In the genomic region with DNA sequence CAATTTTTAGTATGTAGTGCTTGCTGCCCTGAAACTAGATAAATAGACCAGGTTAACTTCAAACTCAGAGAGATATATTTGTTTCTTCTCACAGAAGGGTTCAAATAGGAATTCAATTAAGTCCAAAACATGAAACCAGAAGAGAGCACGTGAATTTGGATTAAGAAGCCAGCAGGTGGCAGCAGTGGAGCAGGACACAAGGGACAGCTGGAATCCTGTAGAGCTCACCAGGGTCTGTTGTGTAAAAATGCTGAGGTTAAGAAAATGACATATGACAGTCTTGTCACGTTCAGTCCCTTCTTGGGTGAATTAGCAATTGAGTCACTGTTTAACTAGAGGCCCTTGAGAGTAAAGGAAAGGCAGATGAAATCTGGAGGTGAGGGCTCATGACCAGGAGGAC, we compare ENCODE assay signal across 9 mouse cellular contexts. TPM values are rescaled to one million over a fixed set of nuclear protein-coding genes. Genes with fewer than 3 reads are reported as not detected.
DNase-seq lines count a peak whose midpoint lies in the region; ATAC-seq and TF ChIP-seq lines count a peak whose summit lies in the region.
"Had no signal": no experiment of that assay in that cellular context is flagged by ENCODE, and none has a peak within 500 bp of the region (broad histone marks: within the 10 kb centered on the region; RNA-seq: fewer than 3 reads in every experiment).

No protein-coding gene starts in this region.

- H3K27me3 ChIP-seq in hindbrain, embryonic 14.5 days (ENCODE audit: control insufficient read depth, insufficient read depth, low read length): no peaks in the 10 kb centered on the region
- H3K27me3 ChIP-seq in hindbrain, embryonic 16.5 days (replicated peaks; ENCODE audit: control insufficient read depth, insufficient read depth, low read length): no peaks in the 10 kb centered on the region

- no peak overlapping the region for H3K4me3 ChIP-seq in hindbrain, embryonic 14.5 days (replicated peaks; ENCODE audit: low read length)
- no peak overlapping the region for H3K4me3 ChIP-seq in hindbrain, embryonic 16.5 days (ENCODE audit: low read length)
- H3K4me3 ChIP-seq in bone marrow, adult 2 months (replicated peaks; ENCODE audit: control insufficient read depth, low read depth, low read length): no peak overlapping the region
- no peak overlapping the region for H3K4me3 ChIP-seq in layer of hippocampus, adult 2 months

- H3K9me3 ChIP-seq in hindbrain, embryonic 14.5 days (ENCODE audit: control insufficient read depth, low read length): no peaks in the 10 kb centered on the region
- H3K9me3 ChIP-seq in hindbrain, embryonic 16.5 days (ENCODE audit: control insufficient read depth, low read length): no peaks in the 10 kb centered on the region

- no peak for ATAC-seq in hindbrain, embryonic 14.5 days (ENCODE audit: low FRiP score)
- no peak for ATAC-seq in hindbrain, embryonic 16.5 days

- no peaks in the 10 kb centered on the region for H3K36me3 ChIP-seq in hindbrain, embryonic 14.5 days (replicated peaks; ENCODE audit: control insufficient read depth, insufficient read depth)
- H3K36me3 ChIP-seq in hindbrain, embryonic 16.5 days (ENCODE audit: control insufficient read depth, insufficient read depth, low read length): no peaks in the 10 kb centered on the region

- DNase-seq in hindbrain, embryonic 14.5 days (ENCODE audit: low spot score): peak; percentile 67
- DNase-seq in ES-CJ7 (ENCODE audit: low read depth, low spot score): peak; percentile 63
- peak; percentile 12 for DNase-seq in fibroblast of lung, adult 2 months (ENCODE audit: low read depth)
- DNase-seq in layer of hippocampus, adult 2 months (ENCODE audit: low spot score in 2 of 2): peak; percentile 58 to 61
- peak; percentile 77 for DNase-seq in lung, postnatal 10 days
- DNase-seq in telencephalon, adult 2 months (ENCODE audit: low read depth, low spot score): peak; percentile 27

- H3K9ac ChIP-seq in hindbrain, embryonic 14.5 days: no peak overlapping the region
- H3K9ac ChIP-seq in hindbrain, embryonic 16.5 days (ENCODE audit: low read depth, low read length): no peak overlapping the region

- 9% methylated on average over 2 of the region's 2 CpGs for WGBS in hindbrain, embryonic 14.5 days
- WGBS in hindbrain, embryonic 16.5 days: 3% methylated on average over 2 of the region's 2 CpGs
- WGBS in bone marrow, adult 2 months: under 1% methylated on average over 2 of the region's 2 CpGs

- no peak overlapping the region for H3K4me2 ChIP-seq in hindbrain, embryonic 14.5 days (replicated peaks)
- no peak overlapping the region for H3K4me2 ChIP-seq in hindbrain, embryonic 16.5 days (ENCODE audit: low read length)

- no peak for TF ChIP-seq POLR2A in bone marrow, adult 2 months (IDR thresholded peaks at IDR 0.05; ENCODE audit: borderline replicate concordance, control insufficient read depth, low read depth, low read length)

- no peaks in the 10 kb centered on the region for H3K4me1 ChIP-seq in hindbrain, embryonic 14.5 days (replicated peaks; ENCODE audit: control insufficient read depth, insufficient read depth, low read length)
- H3K4me1 ChIP-seq in hindbrain, embryonic 16.5 days (ENCODE audit: control insufficient read depth, insufficient read depth, low read depth, low read length): no peaks in the 10 kb centered on the region
- peaks cover 6% of the 10 kb centered on the region for H3K4me1 ChIP-seq in bone marrow, adult 2 months (ENCODE audit: control insufficient read depth, insufficient read depth, low read length)

- H3K27ac ChIP-seq in hindbrain, embryonic 14.5 days: no peak overlapping the region
- no peak overlapping the region for H3K27ac ChIP-seq in hindbrain, embryonic 16.5 days (ENCODE audit: low read depth, low read length)
- H3K27ac ChIP-seq in bone marrow, adult 2 months (ENCODE audit: control insufficient read depth, insufficient read depth, low read depth, low read length, poor library complexity): no peak overlapping the region
- H3K27ac ChIP-seq in layer of hippocampus, adult 2 months: no peak overlapping the region

- TF ChIP-seq CTCF in bone marrow, adult 2 months (IDR thresholded peaks at IDR 0.05; ENCODE audit: control insufficient read depth, insufficient read depth, low read length): peak; percentile 60; the same call in 1 of the 2 replicates
- peak; percentile 86 for TF ChIP-seq CTCF in layer of hippocampus, adult 2 months (conservative IDR thresholded peaks at IDR 0.05)

RNA-seq across cellular contexts. Expression of a gene that starts 14.3 kb away (rescaled TPM):
- polyA plus RNA-seq in hindbrain, embryonic 14.5 days (2014; fragmentation: Nextera tagmentation; extraction: Ambion mirVana): not detected in 2 replicates
- not detected in 2 replicates for polyA plus RNA-seq in hindbrain, embryonic 16.5 days (2015; fragmentation: Nextera tagmentation; extraction: Ambion mirVana)
- 30.9 and 80.6 TPM in 2 replicates for polyA plus RNA-seq in bone marrow, adult 2 months (2011; ENCODE audit: insufficient read depth, insufficient read length, low replicate concordance, missing spikeins)
- total RNA-seq in layer of hippocampus, adult 2 months (2021): not detected

RNA-seq across cellular contexts. Expression of a gene that starts 28.0 kb away (rescaled TPM):
- polyA plus RNA-seq in hindbrain, embryonic 14.5 days (2014; fragmentation: Nextera tagmentation; extraction: Ambion mirVana): not detected in 2 replicates
- polyA plus RNA-seq in hindbrain, embryonic 16.5 days (2015; fragmentation: Nextera tagmentation; extraction: Ambion mirVana): not detected in 2 replicates
- 12.3 and 32.6 TPM in 2 replicates for polyA plus RNA-seq in bone marrow, adult 2 months (2011; ENCODE audit: insufficient read depth, insufficient read length, low replicate concordance, missing spikeins)
- total RNA-seq in layer of hippocampus, adult 2 months (2021): not detected

RNA-seq across cellular contexts. Expression of a gene that starts 35.5 kb away (rescaled TPM):
- polyA plus RNA-seq in hindbrain, embryonic 14.5 days (2014; fragmentation: Nextera tagmentation; extraction: Ambion mirVana): not detected in 2 replicates
- polyA plus RNA-seq in hindbrain, embryonic 16.5 days (2015; fragmentation: Nextera tagmentation; extraction: Ambion mirVana): not detected in 2 replicates
- not detected in 2 replicates for polyA plus RNA-seq in bone marrow, adult 2 months (2011; ENCODE audit: insufficient read depth, insufficient read length, low replicate concordance, missing spikeins)
- total RNA-seq in layer of hippocampus, adult 2 months (2021): under 1 TPM; 0.22 to 0.23 TPM
- polyA plus RNA-seq: spleen, adult 2 months had no signal

RNA-seq across cellular contexts. Expression of a gene that starts 49.8 kb away (rescaled TPM):
- 0.40 and 0.62 TPM in 2 replicates for polyA plus RNA-seq in hindbrain, embryonic 14.5 days (2014; fragmentation: Nextera tagmentation; extraction: Ambion mirVana)
- polyA plus RNA-seq in hindbrain, embryonic 16.5 days (2015; fragmentation: Nextera tagmentation; extraction: Ambion mirVana): 0.17 and 0.51 TPM in 2 replicates
- polyA plus RNA-seq in bone marrow, adult 2 months (2011; ENCODE audit: insufficient read depth, insufficient read length, low replicate concordance, missing spikeins): 27.5 and 45.8 TPM in 2 replicates
- total RNA-seq in layer of hippocampus, adult 2 months (2021): 1 to 10 TPM in 1 of 2 experiments, under 1 TPM in 1; 0.54 to 1.1 TPM

Comparison
In these comparisons a context has a peak if more than half of its experiments do, and no peak if none do; other contexts are left out.
1. DNase-seq: peak in every context shown above with its lines; median percentile 77 in lung, postnatal 10 days; 67 in hindbrain, embryonic 14.5 days; 63 in ES-CJ7; 60 in layer of hippocampus, adult 2 months; 27 in telencephalon, adult 2 months; 12 in fibroblast of lung, adult 2 months.
2. RNA of a gene that starts 14.3 kb away (polyA plus RNA-seq): 30.9 to 80.6 TPM in bone marrow, adult 2 months; not detected in hindbrain, embryonic 14.5 days and not detected in hindbrain, embryonic 16.5 days; every median in the first group is over 10 times any median in the second.
3. RNA of a gene that starts 28.0 kb away (polyA plus RNA-seq): 12.3 to 32.6 TPM in bone marrow, adult 2 months; not detected in hindbrain, embryonic 14.5 days and not detected in hindbrain, embryonic 16.5 days; every median in the first group is over 10 times any median in the second.